Mouse (Mus musculus) small intestine, adult 2 months (tissue): Measurements from ENCODE around the gene Sec16b. TPM values are rescaled to one million over a fixed set of nuclear protein-coding genes. Genes with fewer than 3 reads are reported as not detected.

ENCODE experiments used
- H3K27ac ChIP-seq: fragments of 200-500 bp; 2 replicates; pipeline ENCODE4 v1.5.1; 2012; ENCODE audit warnings: low read depth, low read length, control low read depth, inconsistent platforms; ENCODE audit not compliant: insufficient read depth
- H3K27me3 ChIP-seq: fragments of 200-500 bp; 2 replicates; pipeline ENCODE4 v1.6.1; 2012; ENCODE audit warnings: mild to moderate bottlenecking, moderate library complexity, low read length, inconsistent platforms; ENCODE audit not compliant: control insufficient read depth, insufficient read depth
- H3K36me3 ChIP-seq: fragments of 200-500 bp; 2 replicates; pipeline ENCODE4 v1.6.1; 2012; ENCODE audit warnings: mild to moderate bottlenecking, low read length, control low read depth, inconsistent platforms; ENCODE audit not compliant: control insufficient read depth, insufficient read depth
- H3K4me1 ChIP-seq: fragments of 200-500 bp; 2 replicates; pipeline ENCODE4 v1.6.1; 2012; ENCODE audit warnings: low read length, inconsistent platforms, mixed read lengths; ENCODE audit not compliant: control insufficient read depth, insufficient read depth, insufficient read length
- H3K4me3 ChIP-seq: fragments of 200-500 bp; 2 replicates; pipeline ENCODE4 v1.5.1; 2012; ENCODE audit warnings: low read depth, mild to moderate bottlenecking, control low read depth, inconsistent platforms, low read length, moderate library complexity
- CTCF ChIP-seq: fragments of 200-500 bp; IDR thresholded peaks from 2 replicates; pipeline ENCODE4 v1.5.1; 2012; ENCODE audit warnings: low read depth, mild to moderate bottlenecking, control low read depth, inconsistent platforms, low read length, moderate library complexity, mixed read lengths; ENCODE audit not compliant: insufficient replicate concordance, insufficient read length; ENCODE audit errors: extremely low read depth
- POLR2A ChIP-seq: fragments of 200-500 bp; IDR thresholded peaks from 2 replicates; pipeline ENCODE4 v1.6.1; 2012; ENCODE audit warnings: low read depth, mild to moderate bottlenecking, control low read depth, inconsistent platforms, low read length, moderate library complexity
- WGBS: fragments of 180-500 bp; shearing (Covaris S2); methylation state at CpG from one replicate; pipeline ENCODE4 v1.1.7; 2018; 5-methylcytosine and 5-hydroxymethylcytosine counted together
- polyA plus RNA-seq: library from polyadenylated mRNA; depleted of rRNA; stranded (reverse); fragments of >200 nt; gene quantifications from 2 replicates; pipeline ENCODE4 v1.2.3, GENCODE M21; 2012

The Sec16b gene
- polyA plus RNA-seq, 1 experiment: 33.0 TPM

GRCm38 (mm10) chr1:157558145-157558544 lies 51.6 kb downstream of the Sec16b start:
- H3K4me3 ChIP-seq: no peak overlapping the region
- H3K36me3 ChIP-seq: peaks cover 63% of the 10 kb centered on the region
- H3K4me1 ChIP-seq: no peaks in the 10 kb centered on the region
- no peak overlapping the region for H3K27ac ChIP-seq
- H3K27me3 ChIP-seq: no peaks in the 10 kb centered on the region
- TF ChIP-seq POLR2A (no peak), CTCF (no peak)
- WGBS: 79% methylated on average over 5 of the region's 5 CpGs

GRCm38 (mm10) chr1:157559986-157560385 lies 53.5 kb downstream of the Sec16b start:
- 82% methylated on average over 6 of the region's 6 CpGs for WGBS
- peaks cover 63% of the 10 kb centered on the region for H3K36me3 ChIP-seq
- no peak for TF ChIP-seq CTCF

GRCm38 (mm10) chr1:157560654-157561386 lies 54.3 kb downstream of the Sec16b start:
- Histone ChIP-seq H3K4me1 (no peaks in the 10 kb centered on the region), H3K4me3 (no peak overlapping the region), H3K27ac (no peak overlapping the region), H3K36me3 (peaks cover 65% of the 10 kb centered on the region), H3K27me3 (no peaks in the 10 kb centered on the region)
- no peak for TF ChIP-seq POLR2A
- peak; percentile 55; the same call in 1 of the 2 replicates for TF ChIP-seq CTCF
- 53% methylated on average over 8 of the region's 8 CpGs for WGBS

More at GRCm38 (mm10) chr1:157559986-157560385, 53.5 kb downstream of the Sec16b start:
- Histone ChIP-seq H3K27ac (no peak overlapping the region), H3K4me1 (no peaks in the 10 kb centered on the region), H3K27me3 (no peaks in the 10 kb centered on the region), H3K4me3 (no peak overlapping the region)

GRCm38 (mm10) chr1:157567819-157568218 lies 61.3 kb downstream of the Sec16b start:
- Histone ChIP-seq H3K36me3 (peaks cover 43% of the 10 kb centered on the region), H3K4me1 (no peaks in the 10 kb centered on the region), H3K27me3 (no peaks in the 10 kb centered on the region), H3K4me3 (no peak overlapping the region), H3K27ac (no peak overlapping the region)
- no peak for TF ChIP-seq POLR2A
- 92% methylated on average over 8 of the region's 8 CpGs for WGBS

GRCm38 (mm10) chr1:157569263-157570090 lies 62.9 kb downstream of the Sec16b start:
- 89% methylated on average over 5 of the region's 5 CpGs for WGBS
- no peaks in the 10 kb centered on the region for H3K4me1 ChIP-seq
- no peak overlapping the region for H3K27ac ChIP-seq
- peaks cover 35% of the 10 kb centered on the region for H3K36me3 ChIP-seq
- H3K27me3 ChIP-seq: no peaks in the 10 kb centered on the region
- TF ChIP-seq CTCF: no peak
- TF ChIP-seq POLR2A: no peak
- no peak overlapping the region for H3K4me3 ChIP-seq

- no peaks in the 10 kb centered on the region for H3K36me3 ChIP-seq
- TF ChIP-seq CTCF (no peak), POLR2A (no peak)
- no peak overlapping the region for H3K4me3 ChIP-seq
- H3K27ac ChIP-seq: no peak overlapping the region
- WGBS: 74% methylated on average over 3 of the region's 3 CpGs
- no peaks in the 10 kb centered on the region for H3K4me1 ChIP-seq
- H3K27me3 ChIP-seq: no peaks in the 10 kb centered on the region
Observed at GRCm38 (mm10) chr1:157575316-157575715, 68.8 kb downstream of the Sec16b start.

GRCm38 (mm10) chr1:157578336-157578735 lies 71.8 kb downstream of the Sec16b start:
- H3K27ac ChIP-seq: no peak overlapping the region
- H3K27me3 ChIP-seq: no peaks in the 10 kb centered on the region
- no peaks in the 10 kb centered on the region for H3K36me3 ChIP-seq
- 88% methylated on average over 8 of the region's 8 CpGs for WGBS
- no peaks in the 10 kb centered on the region for H3K4me1 ChIP-seq
- H3K4me3 ChIP-seq: no peak overlapping the region
- TF ChIP-seq POLR2A (no peak), CTCF (no peak)
